Mouse (Mus musculus) T-cell, adult 2 months (primary cell): ENCODE results near the gene Prr5.

Source experiments
- DNase-seq: peaks from one replicate; pipeline ENCODE4 v3.0.0; 2022; ENCODE audit warnings: low spot score

Gene Prr5

DNA sequence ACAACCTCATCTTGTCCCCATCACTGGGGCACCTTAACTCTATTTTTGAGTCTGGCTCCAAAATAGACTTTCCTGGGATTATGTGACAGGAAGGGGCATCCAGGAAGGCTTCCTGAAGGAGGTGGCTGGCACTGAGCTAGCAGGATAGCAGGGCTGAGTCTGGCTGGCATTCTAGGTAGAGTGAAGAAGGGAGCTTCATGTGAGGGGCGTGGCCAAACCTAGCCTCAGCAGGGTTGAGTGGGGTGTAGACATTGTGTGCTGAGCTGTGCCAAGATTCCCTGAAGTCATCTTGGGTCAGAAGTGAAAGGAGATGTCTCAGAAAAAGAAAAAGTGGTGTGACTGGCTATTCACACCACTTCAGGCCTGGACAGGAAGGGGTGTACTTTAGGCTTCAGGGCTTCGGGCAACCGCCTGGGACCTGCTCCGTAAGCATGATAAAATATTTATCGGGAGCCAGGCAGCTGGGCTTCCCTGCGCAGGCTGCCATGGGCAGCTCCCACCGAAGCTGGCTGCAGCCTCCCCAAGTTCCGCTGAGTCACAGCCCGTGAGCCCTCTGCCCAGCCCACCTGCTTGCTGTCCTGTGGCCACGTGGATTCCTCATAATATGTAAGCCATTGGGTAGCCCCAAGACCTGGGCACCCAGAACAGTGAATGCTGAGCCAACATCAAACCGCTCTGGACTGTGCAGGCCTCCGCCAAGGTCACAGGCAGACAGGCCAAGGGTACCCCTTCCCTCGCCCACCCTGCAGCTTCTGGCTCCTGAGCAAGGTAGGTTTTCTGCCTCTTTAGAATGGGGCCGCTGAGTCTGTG, at the start of gene Prr5:
Gene Prr5 (plus strand): TSS at position 683 of the 810 bp plus-strand sequence.
- DNase-seq: no peak

DNA sequence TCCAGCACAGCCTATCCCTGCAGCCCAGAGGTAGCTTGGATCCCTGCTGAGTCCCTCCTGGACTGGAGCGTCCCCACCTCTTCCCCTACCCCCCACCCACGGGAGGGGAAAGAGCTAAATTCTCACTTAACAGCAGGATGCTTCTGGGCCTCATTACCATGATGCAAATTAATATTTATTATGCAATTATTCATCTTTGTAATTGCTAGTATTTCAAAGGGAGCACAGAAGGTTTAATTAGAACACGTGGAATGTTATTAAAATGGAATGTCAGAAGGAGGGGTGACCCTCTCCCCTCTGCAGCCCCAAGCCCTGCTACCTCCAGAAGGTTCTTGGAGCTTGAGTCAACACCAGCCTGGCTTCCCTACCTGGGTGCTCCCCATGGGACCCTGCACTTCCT, 49.4 kb upstream of the Prr5 start:
- no peak for DNase-seq

DNA sequence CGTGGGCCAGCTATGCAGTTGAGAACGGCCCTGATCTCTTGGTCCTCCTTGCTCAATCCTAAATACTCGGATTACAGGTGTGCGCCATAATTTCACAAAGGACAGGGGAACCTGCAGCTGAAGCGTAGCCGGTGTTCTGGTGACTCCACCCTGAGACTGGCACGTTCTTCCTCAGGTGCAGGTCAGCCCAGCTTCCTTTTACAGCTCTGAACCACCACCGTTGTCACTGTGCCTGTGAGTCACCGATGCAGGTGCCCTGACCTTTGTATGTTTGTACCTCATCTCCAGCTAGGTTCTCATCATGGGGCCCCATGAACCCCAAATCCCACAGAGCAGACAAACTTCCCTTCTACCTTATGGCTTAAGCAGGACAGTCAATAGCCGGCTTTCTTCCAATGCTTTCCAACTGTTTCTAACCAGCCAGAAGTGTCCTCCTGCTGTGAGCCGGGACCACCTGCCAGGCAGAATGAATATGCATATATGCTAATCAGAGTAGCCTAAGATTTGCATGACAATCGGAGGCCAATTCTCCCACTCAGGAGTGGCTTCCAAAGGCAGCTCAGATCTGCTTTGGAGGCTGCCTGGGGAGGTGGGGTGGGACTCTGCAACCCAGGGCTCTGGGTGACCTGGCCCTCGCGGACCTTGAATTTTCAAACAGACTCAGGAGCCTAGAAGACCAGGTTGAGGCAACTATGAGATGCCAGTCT, 47.5 kb upstream of the Prr5 start:
- DNase-seq: no peak

DNA sequence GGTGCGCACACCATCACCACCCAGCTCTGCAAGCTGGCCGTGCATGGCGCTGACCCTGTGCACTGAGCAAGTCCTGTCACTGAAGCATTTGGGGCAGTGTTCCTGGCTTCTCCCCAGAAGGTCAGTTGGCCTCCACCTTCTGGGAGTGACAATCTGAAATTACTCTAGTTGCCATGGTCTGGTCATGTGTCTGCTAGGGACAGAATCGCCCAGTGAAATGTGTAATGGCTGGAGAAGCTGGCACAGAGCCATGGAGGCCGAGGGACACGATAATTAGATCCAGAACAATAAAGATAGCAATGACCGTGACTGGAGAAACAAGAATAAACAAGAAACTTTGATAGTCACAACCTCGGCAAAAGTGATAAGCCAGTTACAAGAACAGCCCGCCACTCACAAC, 44.5 kb upstream of the Prr5 start:
- DNase-seq: no peak

DNA sequence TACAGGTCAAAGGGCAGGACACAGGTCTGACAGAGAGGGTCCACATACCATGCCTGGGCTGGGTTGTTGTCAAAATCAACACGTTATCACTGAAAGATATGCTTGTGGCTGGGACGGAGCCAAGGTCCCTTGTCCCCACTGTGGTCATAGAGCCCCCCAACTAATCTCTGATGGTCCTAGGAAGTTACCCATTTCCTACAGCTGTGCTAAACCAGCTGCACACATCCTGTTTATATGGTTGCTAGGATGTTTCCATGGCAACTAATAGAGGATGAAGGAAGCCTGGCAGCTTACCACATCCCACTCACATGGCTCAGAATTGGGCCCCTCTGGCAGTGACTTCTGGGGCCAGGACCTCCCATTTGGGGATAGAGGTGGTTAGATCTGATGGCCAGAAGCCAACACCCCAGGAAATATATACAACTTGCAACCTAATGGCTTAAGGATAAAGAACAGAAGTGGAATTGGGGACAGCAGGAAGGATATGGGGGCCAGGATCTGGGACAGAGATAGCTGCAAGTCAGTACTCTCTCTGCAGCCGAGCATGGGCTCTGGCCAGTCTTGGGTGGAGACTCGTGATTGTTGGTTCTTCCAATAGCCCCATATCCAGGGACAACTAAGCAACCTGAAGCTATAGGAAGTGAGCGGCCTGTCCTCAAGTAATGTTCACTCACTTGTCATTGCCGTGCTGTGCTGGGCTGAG, 43.6 kb upstream of the Prr5 start:
- peak; percentile 34 for DNase-seq

DNA sequence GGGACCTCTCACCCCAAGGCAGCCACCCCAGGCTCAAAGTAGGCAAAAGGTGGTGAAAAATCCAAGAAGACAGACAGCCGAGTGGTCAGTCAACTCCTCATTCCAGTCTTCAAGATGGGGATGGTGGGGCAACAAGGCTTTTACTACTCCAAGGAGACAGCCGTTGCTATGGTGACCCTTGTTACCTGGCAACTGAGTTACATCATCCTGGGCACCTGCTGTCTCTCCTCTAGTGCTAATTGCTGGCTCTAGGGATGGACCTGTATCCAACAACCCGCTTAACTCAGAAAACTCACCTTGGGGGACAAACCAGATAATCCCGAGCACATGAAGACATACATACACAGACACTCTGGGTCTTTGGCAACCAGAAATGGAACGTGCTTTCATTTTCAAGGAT, 42.1 kb upstream of the Prr5 start:
- no peak for DNase-seq

DNA sequence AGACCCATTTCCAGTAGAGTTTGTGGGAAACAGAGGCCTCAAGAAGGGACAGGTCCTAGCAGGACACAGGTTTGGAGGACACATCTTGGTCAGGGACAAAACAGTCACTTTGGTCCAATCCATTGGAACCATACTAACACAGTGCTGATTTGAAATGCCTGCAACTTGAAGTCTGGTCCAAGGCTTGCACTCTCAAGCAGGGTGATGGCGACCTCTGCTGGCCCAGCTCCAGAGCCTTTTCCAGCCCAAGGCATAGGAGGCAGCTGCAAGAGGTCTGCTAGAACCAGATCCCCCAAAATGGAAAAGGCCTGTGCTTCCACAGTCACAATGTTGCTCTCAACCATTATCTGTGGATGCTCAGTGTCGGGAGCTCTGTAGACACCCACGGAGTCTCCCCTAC, 39.7 kb upstream of the Prr5 start:
- DNase-seq: no peak

DNA sequence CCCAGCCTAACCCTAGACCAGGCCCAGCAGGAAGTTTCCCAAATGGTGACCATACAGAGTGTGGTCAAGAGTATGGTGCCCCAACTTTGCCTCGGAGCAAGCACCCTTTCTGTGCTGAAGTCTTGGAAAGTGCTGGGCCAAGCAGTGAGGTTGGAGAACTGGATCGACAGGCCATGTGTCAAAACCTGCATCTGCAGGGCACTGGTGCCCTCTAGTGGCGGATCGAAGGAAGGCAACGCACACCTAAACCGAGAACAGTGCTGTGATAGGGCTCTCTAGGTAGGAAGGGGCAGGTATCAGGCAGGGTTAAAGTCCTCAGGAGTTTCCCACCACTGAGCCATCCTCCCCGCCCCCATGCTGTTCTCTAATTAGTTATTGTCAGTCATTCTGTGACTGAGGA, 37.9 kb upstream of the Prr5 start:
- peak; percentile 45 for DNase-seq

DNA sequence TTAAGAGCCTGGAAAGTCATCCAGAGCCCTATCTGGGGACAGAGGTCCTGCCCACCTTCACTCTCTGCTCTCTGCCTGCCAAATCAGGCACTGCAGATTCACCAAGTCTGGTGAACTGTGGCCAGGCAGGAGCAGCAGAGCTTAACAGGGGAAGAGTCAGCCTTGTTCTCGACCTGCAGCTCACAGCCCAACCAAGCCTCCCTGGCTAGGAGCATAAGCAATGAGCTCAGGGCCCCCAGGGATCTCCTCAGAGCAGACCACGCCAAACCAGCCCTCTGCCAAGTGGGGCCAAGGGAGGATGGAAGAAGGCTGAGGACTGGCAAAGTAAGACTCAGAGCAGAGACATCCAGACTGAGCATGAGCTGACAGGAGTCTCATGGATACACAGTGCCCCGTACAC, 35.1 kb upstream of the Prr5 start:
- DNase-seq: no peak

DNA sequence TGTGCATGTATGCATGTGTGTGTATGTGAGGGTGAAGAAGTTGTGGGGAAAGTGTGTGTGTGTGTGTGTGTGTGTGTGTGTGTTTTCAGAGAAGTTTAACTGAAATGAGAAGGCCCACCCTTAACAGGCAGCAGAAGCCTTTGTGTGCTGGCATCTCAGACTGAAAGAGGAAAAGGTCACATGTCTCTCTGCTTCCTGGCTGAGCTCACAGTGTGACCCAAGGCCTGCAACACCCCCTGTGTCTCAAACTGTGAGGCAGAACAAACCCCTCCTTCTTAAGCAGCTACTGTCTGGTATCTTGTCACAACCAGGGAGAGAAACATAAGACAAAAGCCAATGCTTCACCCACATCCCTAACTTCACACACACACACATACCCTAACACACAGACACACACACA, 31.0 kb upstream of the Prr5 start:
- no peak for DNase-seq

DNA sequence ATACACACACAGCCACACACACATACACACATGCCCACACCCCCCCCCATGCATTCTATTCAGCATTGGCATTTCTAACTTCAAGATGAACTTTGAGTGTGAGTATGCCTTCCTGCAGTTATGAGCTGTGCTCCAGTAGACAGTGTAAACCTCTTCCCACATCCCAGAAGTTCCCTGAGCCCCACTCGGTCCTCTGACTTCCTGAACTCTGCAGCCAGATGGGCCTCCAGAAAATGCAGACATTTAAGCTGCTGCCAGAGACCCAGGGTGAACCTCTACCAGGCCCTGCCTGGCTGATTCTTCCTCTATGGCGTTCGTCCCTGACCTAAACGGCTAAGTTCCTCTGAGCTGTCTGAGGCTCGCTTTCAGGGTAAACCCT, 30.4 kb upstream of the Prr5 start:
- DNase-seq: no peak

DNA sequence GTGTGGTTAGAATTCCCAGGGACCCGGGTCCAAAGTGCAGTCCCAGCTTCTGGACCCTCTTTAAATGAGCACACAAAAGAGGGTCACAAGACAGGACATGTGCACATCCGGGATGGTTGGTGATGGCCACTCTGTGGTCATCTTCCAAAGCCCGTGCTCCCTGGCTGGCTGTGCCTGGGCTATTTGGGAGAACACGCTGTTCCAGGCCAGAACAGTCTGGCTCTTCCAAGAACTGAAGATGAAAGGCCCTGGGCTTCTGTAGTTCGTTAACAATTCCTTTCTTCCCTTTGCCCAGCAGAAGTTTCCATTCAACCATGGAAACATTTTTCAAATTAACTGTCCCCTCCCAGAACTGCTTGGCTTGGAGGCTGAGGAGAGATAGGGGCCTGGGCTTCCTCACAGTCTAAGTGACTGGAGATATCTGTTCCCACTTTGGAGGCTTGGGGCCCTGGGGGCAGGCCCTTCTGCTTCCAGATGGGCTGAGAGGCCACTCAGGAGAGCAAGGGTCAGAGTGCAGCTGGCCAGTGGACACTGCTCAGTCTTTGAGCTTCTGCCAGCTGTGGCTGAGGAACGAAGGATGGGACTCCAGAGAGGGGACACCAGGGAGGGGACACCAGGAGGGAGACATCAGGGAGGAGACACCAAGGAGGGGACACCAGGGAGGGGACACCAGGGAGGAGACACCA, 29.8 kb upstream of the Prr5 start:
- no peak for DNase-seq

DNA sequence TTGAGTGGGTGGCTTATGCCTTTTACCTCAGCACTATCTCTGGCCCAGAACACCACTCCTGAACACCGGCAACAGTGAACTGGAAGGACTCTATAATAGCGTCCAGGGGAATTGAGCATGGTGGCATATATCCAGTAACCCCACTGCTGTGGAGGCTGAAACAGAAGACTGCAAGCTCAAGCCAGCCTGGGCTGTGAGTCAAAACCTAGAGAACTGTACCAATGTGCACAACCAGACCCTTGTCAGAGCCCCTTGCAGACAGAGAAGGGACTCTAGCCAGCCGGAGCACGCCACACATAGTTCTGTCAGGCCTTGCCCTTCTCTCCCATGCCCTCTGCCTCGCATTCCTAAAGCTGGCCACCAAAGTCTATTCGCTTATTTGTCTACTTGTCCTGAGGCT, 28.7 kb upstream of the Prr5 start:
- DNase-seq: no peak

DNA sequence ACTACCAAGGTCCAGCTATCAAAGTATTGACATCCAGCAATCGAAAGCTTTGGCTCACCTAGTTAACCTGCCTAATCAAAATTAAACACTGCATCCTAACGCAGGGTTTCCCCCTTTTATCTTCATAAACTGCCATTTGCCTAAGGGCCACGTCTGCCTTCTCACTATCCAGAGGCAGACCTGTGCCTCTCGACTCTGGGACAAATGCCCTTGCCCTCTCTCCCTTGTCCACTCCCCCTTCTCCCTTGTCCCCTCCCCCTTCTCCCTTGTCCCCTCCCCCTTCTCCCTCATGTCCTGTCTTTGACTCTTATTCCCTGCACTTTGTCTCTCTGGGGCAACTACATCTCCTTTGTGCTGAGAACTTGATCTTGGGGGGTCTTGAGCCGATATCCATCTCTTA, 28.3 kb upstream of the Prr5 start:
- DNase-seq: no peak

DNA sequence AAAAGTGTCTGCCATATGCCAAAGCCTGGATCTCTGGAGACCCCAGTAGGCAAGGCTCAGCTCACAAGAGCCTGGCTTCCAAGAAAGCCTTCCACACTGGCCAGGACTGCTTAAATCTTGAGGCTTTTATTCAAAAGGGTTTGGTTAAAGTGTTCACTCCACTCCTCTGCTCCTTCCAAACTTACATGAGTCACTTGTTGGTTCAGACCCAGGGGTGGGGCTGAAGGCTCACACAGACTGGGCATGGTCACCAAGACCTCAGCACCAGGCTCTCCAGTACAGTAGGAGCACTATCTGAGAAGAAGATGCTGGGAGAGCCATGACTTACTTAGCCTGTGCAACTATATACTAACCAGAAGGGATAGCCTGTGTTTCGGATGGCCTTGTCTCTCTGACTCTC, 27.5 kb upstream of the Prr5 start:
- no peak for DNase-seq

DNA sequence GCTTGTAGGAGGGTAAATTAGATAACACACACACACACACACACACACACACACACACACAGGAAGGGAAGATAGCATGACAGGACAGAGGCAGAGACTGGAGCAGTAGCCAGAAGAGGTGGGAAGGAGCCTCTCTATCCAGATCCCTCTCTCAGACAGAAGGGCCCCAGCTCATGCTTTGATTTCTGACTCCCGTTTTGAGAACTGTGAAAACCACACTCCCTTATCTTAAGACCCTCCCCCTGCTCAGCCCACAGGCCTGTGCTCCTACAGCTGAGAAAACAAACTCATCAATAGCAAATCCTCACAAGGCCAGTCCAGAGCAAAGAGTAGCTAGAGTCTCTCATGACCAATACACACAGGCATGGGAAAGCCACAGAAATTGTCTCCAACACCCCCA, 26.2 kb upstream of the Prr5 start:
- DNase-seq: no peak

DNA sequence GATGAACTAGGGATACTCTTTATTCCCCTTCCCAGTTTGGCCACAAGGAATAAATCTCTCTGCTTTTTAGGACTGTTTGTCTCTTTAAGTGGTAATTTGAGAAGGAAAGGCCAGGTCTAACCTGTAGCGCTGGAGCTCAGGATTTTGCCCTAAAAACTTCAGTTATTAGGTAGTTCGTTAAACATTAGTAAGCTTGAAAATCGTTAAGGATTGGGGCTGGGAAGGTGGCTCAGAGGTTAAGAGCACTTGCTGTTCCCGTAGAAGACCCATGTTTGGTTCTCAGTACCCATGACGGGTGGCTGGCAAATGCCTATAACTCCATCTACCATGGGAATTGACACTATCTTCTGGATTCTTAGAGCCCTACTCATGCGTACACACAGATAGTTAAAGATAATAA, 17.9 kb upstream of the Prr5 start:
- DNase-seq: no peak

DNA sequence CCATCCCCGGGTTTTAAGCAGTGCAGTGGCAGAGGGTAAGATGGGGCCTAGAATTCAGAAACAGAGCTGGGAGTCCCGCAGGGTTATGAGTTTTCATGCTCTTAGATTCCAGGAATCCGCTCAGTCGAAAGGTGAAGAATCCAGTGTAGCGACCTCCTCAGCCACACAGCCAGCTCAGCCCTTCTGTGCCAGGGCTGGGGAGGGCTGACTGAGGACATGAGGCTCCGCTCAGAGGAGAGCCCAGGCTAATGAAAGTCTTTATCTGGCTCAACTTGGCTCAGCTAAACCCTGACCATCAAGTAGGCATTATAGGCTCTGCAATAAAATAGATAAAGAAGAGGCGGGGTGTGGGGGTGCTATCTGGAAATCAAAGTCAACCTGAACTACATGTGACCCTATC, 16.3 kb upstream of the Prr5 start:
- no peak for DNase-seq

DNA sequence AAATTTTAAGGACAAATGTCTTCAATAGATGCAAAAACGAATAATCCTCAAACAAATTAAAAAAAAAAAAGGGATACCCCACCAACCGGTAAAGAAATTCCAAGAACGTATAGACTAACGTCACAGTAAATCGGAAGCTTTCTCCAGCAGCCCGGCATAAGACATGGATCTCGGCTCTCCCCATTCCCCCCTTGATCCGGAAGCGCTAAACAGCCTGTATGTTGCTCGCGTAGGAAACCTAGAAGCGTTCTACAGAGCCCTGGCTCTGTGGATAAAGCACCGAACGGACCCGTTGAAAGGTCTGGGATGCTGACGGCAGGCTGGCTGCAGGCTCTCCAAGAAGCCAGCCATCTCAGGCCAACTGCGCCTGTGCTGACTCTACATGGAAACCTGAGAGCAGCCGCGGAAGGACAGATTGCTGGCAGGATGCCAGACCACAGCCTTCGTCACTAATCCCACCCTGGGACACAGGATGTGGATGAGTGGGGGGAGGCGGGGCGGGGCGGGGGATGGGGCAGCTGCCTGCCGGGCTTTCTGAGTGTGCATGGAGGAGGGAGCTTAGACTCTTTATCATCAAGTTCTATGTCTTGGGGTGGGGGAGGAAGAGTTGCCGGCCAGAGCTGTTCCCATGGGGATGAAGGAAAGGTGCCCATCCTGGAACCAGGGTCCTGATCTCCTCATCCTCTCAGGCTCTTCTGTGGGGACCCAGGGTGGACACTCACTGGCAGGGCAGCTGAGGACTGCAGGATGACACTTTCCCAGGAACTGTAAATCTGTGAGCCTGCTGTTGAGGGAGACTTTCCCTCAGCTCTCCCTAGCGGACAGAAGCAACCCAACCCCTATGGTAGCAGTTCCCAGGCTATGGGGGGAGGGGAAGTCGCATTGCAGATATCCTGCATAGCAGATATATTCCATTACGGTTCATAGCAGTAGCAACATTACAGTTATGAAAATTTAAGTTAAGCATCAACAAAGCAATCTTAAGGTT, 15.1 kb upstream of the Prr5 start:
- peak; percentile 76 for DNase-seq

DNA sequence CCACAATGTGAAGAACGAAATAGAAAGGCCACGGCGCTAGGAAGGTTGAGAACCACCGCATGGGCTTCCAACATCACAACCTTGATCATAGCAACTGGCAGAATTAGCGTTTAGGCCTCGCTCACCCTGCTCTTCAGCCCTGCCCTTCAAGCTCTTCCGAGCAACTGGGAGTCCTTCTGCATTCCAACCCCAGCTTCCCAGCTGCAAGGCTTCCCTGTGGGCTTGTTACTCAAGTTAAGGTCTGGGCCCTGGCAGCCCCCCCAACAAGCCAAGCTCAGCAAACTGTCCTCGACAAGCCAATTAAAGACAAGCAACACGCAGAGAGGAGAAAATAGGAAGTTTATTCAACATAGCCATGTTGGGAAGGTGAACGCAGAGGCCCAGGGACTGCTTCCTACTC, 14.4 kb upstream of the Prr5 start:
- DNase-seq: no peak

DNA sequence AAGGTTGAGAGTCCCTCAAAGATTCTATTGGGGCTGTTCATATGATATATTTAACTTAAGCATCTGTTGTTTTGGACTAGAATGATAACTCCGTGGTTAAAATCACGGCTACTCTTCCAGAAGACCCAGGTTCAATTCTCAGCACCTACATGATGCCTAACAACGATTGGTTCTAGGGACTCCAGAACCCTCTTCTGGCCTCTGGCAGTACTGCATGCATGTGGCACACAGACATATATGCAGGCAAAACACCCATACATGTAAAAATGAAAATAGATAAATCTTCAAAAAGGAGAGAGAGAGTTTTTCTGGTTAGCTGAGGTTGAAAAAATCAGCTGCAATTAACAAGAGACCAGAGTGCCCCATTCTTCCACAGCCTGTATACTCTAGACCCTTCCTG, 12.7 kb upstream of the Prr5 start:
- no peak for DNase-seq
